ENCODE assay signal across 7 mouse cellular contexts in genomic region chr10:95183051-95183450, GRCm38 (mm10).
DNase-seq lines count a peak whose midpoint lies in the region; ATAC-seq and TF ChIP-seq lines count a peak whose summit lies in the region.

No protein-coding gene starts in this region.

- no peaks in the 10 kb centered on the region for H3K4me1 ChIP-seq in stomach, postnatal 0 days (replicated peaks; ENCODE audit: control insufficient read depth, insufficient read depth)

- no peak for TF ChIP-seq EP300 in stomach, postnatal 0 days (optimal IDR thresholded peaks at IDR 0.05)

- WGBS in stomach, postnatal 0 days: 41% methylated on average over 4 of the region's 4 CpGs

- H3K36me3 ChIP-seq in stomach, postnatal 0 days (ENCODE audit: control insufficient read depth, insufficient read depth, low read length): no peaks in the 10 kb centered on the region

- H3K27ac ChIP-seq in stomach, postnatal 0 days (replicated peaks): no peak overlapping the region

- H3K27me3 ChIP-seq in stomach, postnatal 0 days (ENCODE audit: control insufficient read depth, insufficient read depth, low read length): no peaks in the 10 kb centered on the region

- no peak for TF ChIP-seq CTCF in stomach, postnatal 0 days (IDR thresholded peaks at IDR 0.05; ENCODE audit: low read depth)

- peak; percentile 18; the same call in 1 of the 2 replicates for ATAC-seq in stomach, postnatal 0 days (ENCODE audit: low FRiP score, low TSS enrichment)

- H3K9ac ChIP-seq in stomach, postnatal 0 days (ENCODE audit: low read length): no peak overlapping the region

- no peak overlapping the region for H3K4me2 ChIP-seq in stomach, postnatal 0 days (replicated peaks; ENCODE audit: low read depth)

- no peaks in the 10 kb centered on the region for H3K9me3 ChIP-seq in stomach, postnatal 0 days (ENCODE audit: control insufficient read depth, low read length)

- H3K4me3 ChIP-seq in stomach, postnatal 0 days (ENCODE audit: low read depth, low read length): no peak overlapping the region

- DNase-seq in right cerebral cortex, adult 18-20 months: peak; percentile 54
- DNase-seq in right cerebral cortex, postnatal 25 days: no peak
- peak; percentile 93 to 94 for DNase-seq in cerebellum, postnatal 10 days
- peak; percentile 62 to 81 for DNase-seq in heart, adult 9 months (ENCODE audit: low spot score in 2 of 2)
- peak; percentile 57 for DNase-seq in left cerebral cortex, postnatal 25 days (ENCODE audit: low spot score in 2 of 2)
- DNase-seq in stomach, postnatal 0 days (ENCODE audit: low spot score): peak; percentile 44
- no peak for DNase-seq in retina, postnatal 1 day

- intact Hi-C loops in left cerebral cortex, postnatal 25 days (cut with DNase I): no loop called here

Comparison
In these comparisons a context has a peak if more than half of its experiments do, and no peak if none do; other contexts are left out.
1. DNase-seq: peak in right cerebral cortex, adult 18-20 months (single experiment), cerebellum, postnatal 10 days (2 of 2), heart, adult 9 months (2 of 2), left cerebral cortex, postnatal 25 days (2 of 2) and stomach, postnatal 0 days (single experiment); none in right cerebral cortex, postnatal 25 days (single experiment) and retina, postnatal 1 day (single experiment).